Mouse (Mus musculus): ENCODE measurements around the gene Slc6a8. TPM values are rescaled to one million over a fixed set of nuclear protein-coding genes. Genes with fewer than 3 reads are reported as not detected.
A peak's percentile ranks its signal among the peaks of the same experiment; 100 is the strongest.

The Slc6a8 gene
- total RNA-seq, 2 experiments from 2014 or later, result 61.8 to 64.8 TPM

DNA sequence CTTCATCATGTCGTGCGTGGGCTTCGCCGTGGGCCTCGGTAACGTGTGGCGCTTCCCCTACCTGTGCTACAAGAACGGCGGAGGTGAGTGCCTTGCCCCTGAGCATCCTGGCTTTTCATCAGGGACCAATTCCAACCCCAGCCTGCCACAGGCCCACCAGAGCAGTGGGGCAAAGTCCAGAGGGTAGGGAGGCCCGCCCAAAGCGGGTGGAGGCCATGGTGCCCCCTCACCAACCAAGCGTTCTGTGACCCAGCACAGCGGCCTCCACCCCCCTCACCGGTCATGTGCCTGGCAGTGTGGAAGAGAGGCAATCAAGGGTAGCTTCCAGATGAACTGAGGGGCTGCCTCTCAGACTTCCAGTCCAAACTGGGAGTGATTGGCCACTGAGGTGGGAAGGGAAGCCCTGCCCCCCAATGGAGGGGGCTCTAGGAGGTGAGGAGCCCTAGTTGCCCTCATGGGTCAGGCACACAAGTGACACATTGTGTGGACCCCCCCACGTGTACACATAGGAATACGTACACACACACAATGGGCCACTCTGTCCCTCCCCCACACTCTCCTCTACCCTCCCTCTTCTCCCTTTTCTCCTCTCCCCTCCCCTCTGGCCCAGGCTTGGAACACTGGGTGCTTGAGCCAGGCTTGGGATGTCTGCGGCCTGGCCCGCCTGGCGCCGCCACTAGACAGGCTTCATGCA, 1.2 kb downstream of the Slc6a8 start:
- peak in 1 of 2 experiments; percentile 40 for DNase-seq (ENCODE audit: extremely low spot score in 1 of 2, low spot score in 2 of 2)
- intact Hi-C loops (cut with DNase I), result no loop called here

DNA sequence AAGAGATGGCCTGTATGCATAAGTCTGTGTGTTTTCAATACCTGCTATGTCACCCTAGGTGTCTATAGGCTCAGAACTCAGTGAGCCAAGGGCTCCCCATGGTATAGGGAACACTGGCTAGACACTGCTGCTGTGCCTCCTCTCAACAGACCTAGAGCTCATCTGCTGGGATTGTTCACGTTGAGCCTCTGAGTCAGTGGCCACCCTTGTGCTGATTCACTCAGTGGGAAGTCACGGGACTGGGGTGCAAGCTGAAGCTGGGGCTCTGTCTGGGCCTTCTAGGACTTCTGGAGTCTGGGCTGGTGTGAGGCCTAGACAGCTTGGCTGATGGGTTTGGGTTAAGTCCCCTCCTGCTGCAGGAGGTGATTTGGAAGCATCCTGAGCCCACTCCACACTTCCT, 2.3 kb downstream of the Slc6a8 start:
- DNase-seq (ENCODE audit: extremely low spot score in 1 of 2, low spot score in 2 of 2), result no peak

DNA sequence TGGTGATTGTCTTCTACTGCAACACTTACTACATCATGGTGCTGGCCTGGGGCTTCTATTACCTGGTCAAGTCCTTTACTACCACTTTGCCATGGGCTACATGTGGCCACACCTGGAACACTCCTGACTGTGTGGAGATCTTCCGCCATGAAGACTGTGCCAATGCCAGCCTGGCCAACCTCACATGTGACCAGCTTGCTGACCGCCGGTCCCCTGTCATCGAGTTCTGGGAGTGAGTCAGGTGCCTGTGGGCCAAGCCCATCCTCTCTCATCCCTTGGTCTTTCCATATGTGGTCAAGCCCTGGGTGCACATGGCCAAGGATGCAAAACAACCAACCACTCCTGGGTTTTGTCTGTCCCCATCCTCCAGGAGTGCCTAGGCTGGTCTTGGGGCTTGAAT, 3.7 kb downstream of the Slc6a8 start:
- DNase-seq (ENCODE audit: extremely low spot score in 1 of 2, low spot score in 2 of 2), result no peak
- intact Hi-C loops (cut with DNase I), result no loop called here

More for the DNA sequence above, 2.3 kb downstream of the Slc6a8 start:
- intact Hi-C loops (cut with DNase I), result no loop called here

DNA sequence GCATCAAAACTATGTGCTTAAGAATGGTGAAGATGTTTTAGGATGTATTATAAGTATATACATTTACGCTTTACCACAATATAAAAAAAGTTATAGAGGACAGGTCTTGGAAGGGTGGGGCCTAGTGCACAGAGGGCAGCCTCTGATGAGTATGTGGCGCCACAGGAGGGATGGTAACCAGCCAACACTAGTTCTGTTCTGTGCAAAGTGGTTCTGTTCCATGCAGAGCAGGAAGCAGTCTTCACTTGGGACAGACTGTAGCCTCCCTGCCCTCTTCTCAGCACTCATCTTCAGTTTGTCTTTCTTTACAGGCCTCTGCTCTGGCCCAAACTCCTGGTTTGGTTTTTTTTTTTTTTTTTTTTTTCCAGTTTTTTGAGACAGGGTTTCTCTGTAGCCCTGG, 11.2 kb downstream of the Slc6a8 start:
- intact Hi-C loops (cut with DNase I), result no loop called here
- DNase-seq (ENCODE audit: extremely low spot score in 1 of 2, low spot score in 2 of 2), result no peak

DNA sequence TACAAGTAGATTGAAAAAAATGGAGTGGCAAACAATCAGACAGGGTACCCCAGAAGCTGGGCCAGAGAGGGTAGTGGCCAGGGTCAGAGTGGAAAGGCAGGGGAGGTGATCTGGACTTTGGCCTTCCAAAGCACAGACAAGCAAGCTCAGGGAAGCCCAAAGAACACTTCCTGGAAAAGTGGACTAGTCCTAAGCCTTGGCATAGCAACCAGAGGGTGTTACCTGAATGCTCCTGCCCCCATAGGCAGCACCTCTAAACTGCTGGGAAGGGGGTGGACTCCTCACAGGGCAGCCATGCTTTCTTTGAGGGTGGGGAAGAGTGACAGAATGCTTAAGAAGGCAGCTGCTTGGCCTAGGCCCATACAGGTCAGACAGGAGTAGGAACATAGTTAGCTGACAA, 12.0 kb downstream of the Slc6a8 start:
- intact Hi-C loops (cut with DNase I), result no loop called here
- no peak for DNase-seq (ENCODE audit: extremely low spot score in 1 of 2, low spot score in 2 of 2)

DNA sequence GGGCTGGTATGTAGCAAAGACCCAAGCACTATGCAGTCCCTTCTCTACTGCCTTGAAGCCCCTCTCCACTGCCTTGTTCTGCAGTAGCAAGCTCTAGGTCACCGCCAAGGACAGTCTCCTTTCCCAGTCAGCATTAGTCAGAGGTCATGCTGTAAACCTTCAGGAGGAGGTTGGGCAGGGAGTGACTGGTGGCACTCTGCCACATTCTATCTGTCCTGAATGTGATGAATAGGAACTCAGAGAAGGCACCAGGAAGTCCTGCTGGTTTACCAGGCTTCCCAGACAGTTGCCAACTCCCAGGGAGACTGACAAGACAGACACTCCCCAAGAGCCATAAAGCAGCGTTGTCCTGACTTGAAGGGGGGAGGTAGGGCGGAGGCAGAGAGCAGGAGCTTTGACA, 12.7 kb downstream of the Slc6a8 start:
- no peak for DNase-seq (ENCODE audit: extremely low spot score in 1 of 2, low spot score in 2 of 2)
- intact Hi-C loops (cut with DNase I), result no loop called here

DNA sequence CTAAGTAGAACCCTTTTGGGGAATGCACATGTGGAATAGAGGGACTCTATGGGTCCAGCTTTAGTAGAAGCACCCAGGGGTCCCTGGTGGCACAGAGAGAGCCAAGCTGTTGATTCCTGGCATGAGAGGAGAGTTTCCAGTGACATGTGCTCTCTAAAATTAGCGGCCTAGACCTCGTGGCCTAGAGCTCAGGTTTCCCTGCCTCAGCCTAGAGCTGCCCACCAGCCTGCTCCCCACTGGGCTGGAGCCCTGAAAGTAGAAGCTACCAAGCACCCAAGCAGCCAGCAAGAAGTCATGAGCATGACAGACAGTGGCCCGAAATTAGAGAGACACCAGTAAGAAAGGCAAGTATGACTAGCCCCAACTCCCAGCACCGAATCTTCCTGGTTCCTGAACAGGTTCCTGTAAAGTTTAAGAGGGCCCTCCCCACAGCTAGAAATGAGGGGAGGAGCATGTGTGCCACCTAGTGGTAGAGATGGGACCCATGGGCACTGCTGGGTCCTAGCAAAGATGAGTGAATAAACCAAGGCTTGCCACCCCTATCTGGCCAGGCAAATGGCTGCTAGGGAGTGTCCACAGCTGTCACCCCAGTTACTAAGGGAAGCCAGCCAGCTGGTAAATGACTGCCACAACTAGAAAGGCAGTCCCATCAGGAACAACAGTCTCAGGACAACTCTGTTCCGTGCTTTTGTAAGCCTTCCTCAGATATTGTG, 18.1 kb downstream of the Slc6a8 start:
- DNase-seq (ENCODE audit: extremely low spot score in 1 of 2, low spot score in 2 of 2), result peak in 1 of 2 experiments; percentile 16
- intact Hi-C loops (cut with DNase I), result no loop called here

DNA sequence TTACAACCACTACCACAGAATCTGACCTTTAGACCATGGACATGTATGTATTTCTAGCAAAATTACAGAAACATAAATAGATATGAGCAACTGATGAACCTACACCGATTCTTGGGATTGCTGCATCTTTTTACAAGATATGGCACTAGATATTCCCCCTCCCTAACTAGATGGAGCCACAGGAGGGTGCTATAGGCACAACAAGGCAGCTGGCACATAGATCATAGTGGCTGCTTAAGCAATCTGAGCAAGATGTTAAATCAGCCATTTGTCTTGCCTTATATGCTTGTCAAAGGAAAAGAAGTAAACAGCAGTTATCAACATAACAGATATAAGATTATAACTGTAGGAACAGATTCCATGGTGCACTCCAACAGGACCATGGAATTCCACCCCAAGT, 27.5 kb downstream of the Slc6a8 start:
- no peak for DNase-seq (ENCODE audit: extremely low spot score in 1 of 2, low spot score in 2 of 2)
- intact Hi-C loops (cut with DNase I), result no loop called here

DNA sequence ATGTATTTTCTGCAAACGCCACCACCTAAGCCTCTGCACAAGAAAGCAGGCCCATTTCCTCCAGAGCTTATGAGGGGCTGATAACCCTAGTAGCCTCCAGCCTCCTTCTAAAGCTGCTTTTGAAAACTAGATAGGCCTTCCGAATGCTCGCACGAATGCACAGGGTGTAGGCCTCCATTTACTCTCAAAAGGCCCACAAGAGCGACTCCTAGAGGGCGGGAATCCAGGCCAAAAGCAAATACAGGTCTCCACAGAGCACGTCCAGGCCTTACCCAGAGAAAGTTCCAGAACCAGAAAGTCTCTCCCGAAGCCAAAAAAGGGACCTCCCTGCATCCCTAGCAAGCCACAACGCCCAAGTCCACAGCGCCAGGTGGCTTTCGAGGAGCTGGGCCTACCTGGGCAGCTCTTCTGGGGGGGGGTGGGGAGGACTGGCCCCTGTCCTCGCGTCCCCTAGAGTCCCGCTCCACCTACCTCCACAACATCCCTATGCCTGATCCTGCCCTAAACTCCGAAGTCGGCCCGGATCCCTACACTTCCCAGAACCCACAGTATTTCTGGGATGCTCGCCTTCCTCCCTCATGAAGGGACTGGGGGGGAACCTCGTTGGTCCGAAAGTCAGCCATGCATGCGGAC, 42.6 kb downstream of the Slc6a8 start:
- peak in 1 of 2 experiments; percentile 47 for DNase-seq (ENCODE audit: extremely low spot score in 1 of 2, low spot score in 2 of 2)
- intact Hi-C loops (cut with DNase I), result no loop called here

DNA sequence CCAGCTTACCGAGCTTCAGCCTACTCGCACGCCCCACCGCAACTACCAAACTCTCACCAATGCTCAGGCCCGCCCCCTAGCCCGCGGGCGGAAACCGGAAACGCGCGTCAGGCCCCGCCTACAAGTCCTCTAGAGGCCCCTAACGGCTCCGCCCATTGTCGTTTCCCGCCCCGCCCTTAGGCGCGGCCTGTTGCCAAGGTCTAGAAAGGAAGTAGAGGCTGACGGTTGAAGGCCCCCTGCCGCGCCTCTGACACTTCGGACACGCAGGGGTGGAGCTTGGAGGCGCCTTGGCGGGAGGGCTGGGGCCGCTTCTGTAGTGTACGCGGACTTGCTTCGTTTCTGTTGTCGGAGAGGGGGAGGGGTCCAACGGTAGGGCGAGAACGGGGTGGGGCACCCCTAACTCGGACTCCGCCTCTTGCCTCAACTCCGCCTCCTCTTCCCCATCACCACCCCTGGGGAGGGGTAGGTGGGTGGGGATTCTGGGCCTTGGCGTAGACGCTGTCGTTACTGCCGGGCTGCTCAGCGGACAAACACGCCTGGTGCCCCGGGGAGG, 43.2 kb downstream of the Slc6a8 start, which contains the start of the genes Bcap31 and Abcd1:
TSS of gene Bcap31 (minus strand) at position 67 of the 553 bp plus-strand sequence.
TSS of gene Abcd1 (plus strand) at position 489 of the 553 bp plus-strand sequence.
- intact Hi-C loops (cut with DNase I), result no loop called here
- peak; percentile 81 to 96 for DNase-seq (ENCODE audit: extremely low spot score in 1 of 2, low spot score in 2 of 2)

DNA sequence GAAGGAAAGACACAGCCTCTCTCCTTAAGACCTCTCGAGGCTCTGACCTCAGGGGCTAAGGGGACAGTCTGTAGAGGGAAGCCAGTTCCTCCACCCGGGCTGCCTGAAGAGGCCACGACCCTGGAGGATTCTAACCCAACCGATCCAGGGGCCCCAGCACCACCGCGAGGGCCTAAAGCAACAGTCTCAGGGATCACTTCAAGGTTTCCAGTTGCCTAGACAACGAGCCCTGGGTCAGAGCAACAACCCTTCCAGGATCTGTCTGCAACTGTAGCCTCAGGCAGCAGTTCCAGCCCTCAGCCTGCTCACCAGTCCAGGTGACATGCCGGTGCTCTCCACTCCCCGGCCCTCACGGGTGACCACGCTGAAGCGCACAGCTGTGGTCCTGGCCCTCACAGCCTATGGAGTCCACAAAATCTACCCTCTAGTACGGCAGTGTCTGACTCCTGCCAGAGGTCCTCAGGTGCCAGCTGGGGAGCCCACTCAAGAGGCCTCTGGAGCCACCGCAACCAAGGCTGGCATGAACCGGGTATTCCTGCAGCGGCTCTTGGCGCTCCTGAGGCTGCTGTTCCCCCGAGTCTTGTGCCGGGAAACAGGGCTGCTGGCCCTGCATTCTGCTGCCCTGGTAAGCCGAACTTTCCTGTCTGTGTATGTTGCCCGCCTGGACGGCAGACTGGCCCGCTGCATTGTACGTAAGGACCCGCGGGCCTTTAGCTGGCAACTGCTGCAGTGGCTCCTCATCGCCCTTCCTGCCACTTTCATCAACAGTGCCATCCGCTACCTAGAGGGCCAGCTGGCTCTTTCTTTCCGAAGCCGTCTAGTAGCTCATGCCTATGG, 44.0 kb downstream of the Slc6a8 start:
- intact Hi-C loops (cut with DNase I), result no loop called here
- peak; percentile 3 to 28 for DNase-seq (ENCODE audit: extremely low spot score in 1 of 2, low spot score in 2 of 2)

DNA sequence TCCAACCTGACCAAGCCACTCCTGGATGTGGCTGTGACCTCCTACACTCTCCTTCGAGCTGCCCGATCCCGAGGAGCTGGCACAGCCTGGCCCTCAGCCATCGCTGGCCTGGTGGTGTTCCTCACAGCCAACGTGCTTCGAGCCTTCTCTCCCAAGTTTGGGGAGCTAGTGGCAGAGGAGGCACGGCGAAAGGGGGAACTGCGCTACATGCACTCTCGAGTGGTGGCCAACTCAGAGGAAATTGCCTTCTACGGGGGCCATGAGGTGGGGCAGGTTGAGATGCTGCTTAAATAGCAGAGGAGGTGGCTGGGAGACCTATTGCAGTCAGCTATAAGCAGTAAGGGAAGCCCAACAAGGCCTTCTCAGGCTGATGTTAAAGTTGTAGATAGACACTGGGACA, 44.7 kb downstream of the Slc6a8 start:
- peak in 1 of 2 experiments; percentile 25 for DNase-seq (ENCODE audit: extremely low spot score in 1 of 2, low spot score in 2 of 2)
- intact Hi-C loops (cut with DNase I), result no loop called here

DNA sequence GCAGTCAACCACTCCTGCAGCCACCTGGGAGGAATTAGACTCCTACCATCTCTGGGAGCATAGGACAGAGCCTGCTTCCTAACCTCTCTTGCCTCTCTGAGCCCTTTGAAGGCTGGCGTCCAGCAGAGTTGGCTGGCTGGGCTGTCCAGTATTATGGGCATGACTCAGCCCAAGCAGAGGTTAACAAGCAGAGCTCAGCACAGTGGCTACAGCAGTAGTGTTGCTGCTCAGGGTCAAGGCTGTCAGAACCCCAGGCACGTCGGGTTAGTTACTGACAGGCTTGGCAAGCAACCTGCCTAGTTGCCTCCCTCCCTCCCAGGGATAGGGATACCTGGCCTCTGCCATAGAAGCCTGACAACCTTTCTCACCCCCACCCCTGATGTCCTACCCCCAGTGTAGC, 45.3 kb downstream of the Slc6a8 start:
- intact Hi-C loops (cut with DNase I), result no loop called here

DNA sequence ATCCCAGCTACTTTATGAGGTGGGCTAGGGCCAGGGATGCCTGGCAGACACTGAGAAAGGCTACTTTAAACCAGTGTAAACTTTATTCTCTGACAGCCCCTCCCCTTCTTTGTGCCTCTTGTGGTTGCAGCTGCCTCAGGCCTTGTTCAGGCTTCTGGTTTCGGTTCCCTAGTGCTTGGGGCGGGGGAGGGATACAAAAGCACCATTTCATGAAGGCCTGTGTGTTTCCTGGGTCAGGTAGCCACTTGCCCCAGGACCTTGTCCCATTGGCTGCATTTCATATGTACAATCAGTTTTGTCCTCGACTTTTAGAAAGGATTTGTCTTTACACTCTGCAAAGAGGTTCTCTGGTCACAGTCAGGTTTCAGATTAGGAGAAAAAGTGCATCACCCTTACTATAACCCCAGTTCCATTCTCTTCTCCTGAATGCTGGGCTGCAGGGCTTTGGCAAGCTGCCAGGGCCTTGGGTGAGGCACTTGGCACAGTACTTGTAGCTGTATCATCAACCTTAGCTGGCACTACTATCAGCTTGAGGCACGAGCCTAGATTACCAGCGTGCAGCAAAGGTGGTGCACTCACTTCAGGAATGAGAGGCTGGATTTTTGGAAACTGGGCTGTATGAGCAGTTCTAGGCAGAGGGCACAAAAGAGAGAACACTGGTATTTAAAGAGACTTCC, 45.9 kb downstream of the Slc6a8 start:
- intact Hi-C loops (cut with DNase I), result no loop called here
- DNase-seq (ENCODE audit: extremely low spot score in 1 of 2, low spot score in 2 of 2), result peak in 1 of 2 experiments; percentile 42

More for the DNA sequence above, 45.3 kb downstream of the Slc6a8 start:
- DNase-seq (ENCODE audit: extremely low spot score in 1 of 2, low spot score in 2 of 2), result peak; percentile 4 to 18

DNA sequence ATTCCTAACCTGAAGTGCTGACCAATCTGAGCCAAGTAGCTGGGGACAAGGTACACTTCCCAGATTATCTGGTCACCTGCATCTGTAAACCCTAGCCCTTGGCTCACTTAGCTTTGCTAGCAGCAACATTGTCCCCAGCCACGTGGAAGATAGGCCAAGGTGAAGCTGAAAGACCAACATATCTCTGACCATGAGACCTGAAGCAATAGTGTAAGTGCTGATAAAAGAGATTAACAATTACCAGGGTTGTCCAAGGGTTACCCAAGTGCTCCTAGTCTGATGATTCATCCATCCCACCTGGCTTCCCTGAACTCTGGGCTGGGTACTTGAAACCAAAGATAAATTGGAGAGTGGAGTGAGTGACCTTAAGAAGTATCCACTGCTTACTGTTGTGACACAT, 58.0 kb downstream of the Slc6a8 start:
- intact Hi-C loops (cut with DNase I), result no loop called here
- DNase-seq (ENCODE audit: extremely low spot score in 1 of 2, low spot score in 2 of 2), result no peak
